Mouse (Mus musculus): ENCODE measurements around the gene Slc38a11.

DNA sequence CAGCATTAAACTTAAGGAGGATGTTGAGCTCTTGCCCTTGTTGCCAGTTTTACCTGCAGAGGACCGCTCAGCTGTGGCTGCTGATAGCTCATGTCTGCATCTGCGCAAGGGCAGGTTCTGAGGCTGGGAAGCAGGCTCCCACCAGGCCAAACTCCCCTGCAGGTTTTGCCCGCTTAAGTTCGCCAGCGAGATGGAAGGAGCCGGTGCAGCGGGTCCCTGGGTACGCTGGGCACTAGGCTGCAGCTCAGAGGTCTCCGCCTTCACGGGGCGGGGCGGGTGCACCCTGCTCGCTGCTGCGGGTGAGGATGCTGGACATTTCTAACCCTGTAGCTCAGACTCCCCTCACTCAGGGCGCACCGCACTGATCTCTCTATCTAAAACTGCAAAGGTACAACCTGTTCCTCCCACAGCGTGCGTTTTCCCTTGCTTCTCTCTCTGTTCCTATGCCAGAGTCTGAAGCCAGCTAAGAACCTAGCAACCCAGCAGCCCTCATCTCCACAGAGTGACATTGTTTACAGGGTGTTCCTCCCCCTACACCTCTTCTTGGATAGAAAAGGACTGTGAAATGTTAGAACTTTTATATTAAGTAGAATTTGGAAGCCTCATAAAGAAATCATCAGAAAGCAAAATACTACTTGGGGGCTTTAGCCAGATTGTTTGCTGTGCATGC, at the start of gene Slc38a11:
- TF ChIP-seq MAX (IDR thresholded peaks at IDR 0.05; ENCODE audit: low read length): no peak
- no peak for TF ChIP-seq MYC (IDR thresholded peaks at IDR 0.05; ENCODE audit: low read depth, low read length)
- no peak for TF ChIP-seq POLR2AphosphoS2 (IDR thresholded peaks at IDR 0.05; ENCODE audit: low read depth, low read length)

All from CH12.LX (cell line).